Mouse (Mus musculus): ENCODE measurements around the gene Riiad1.
A peak's percentile ranks its signal among the peaks of the same experiment; 100 is the strongest.

The Riiad1 gene

GRCm38 (mm10) chr3:94441182-94441581, 39.0 kb downstream of the Riiad1 start:
- DNase-seq (ENCODE audit: low read depth, low spot score): peak; percentile 38
- Histone ChIP-seq H3K27me3 (ENCODE audit: control insufficient read depth, insufficient read depth, low read length, poor library complexity, severe bottlenecking) (no peaks in the 10 kb centered on the region), H3K36me3 (ENCODE audit: control insufficient read depth, insufficient read depth, low read length, poor library complexity, severe bottlenecking) (peaks cover 4% of the 10 kb centered on the region; the same call in 1 of the 2 replicates)

GRCm38 (mm10) chr3:94436420-94436819, 43.7 kb downstream of the Riiad1 start:
- H3K36me3 ChIP-seq (ENCODE audit: control insufficient read depth, insufficient read depth, low read length, poor library complexity, severe bottlenecking): no peaks in the 10 kb centered on the region
- DNase-seq (ENCODE audit: low read depth, low spot score): no peak

DNA sequence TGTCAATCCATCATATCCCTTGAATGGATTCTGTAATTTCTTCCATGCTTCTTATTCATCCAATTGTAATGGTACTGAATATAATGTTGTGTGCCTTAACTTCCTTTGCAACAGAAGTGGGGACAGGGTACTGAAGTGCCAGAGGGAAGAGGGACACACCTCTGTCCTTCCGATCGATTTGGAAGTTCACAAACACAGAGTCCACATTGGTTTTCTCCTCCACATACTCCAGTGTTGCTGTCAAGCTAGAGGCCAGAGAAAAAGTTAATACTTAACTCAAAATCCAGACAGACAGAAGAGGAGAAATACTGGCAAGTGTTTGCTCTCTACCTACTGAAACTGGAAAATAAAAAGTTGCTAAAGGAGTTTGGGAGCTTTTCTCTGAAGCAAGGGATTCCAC, 45.8 kb downstream of the Riiad1 start:
- no peaks in the 10 kb centered on the region for H3K36me3 ChIP-seq (ENCODE audit: control insufficient read depth, insufficient read depth, low read length, poor library complexity, severe bottlenecking)
- H3K27me3 ChIP-seq (ENCODE audit: control insufficient read depth, insufficient read depth, low read length, poor library complexity, severe bottlenecking): no peaks in the 10 kb centered on the region
- DNase-seq (ENCODE audit: low read depth, low spot score): no peak

More at GRCm38 (mm10) chr3:94436420-94436819, 43.7 kb downstream of the Riiad1 start:
- H3K27me3 ChIP-seq (ENCODE audit: control insufficient read depth, insufficient read depth, low read length, poor library complexity, severe bottlenecking): no peaks in the 10 kb centered on the region

DNA sequence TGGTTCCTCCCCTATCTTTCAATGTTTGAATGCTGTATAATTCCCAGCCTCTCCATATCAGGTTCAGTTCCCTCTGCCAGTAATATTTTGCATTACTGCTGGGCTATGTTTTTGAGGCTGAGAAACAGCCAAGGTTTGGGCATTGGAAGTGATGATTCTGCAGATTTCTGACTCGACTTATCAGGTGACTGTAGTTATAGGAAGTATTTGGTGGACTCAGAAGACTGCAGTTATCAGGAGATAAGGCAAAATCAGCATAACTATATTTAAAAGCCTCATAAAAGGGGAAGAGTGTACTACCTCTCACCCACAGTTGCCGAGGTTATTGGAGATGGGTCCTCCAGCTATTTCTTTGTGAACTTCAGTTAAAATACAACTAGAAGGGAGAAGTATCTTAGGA, 49.2 kb downstream of the Riiad1 start:
- Histone ChIP-seq H3K36me3 (ENCODE audit: control insufficient read depth, insufficient read depth, low read length, poor library complexity, severe bottlenecking) (no peaks in the 10 kb centered on the region), H3K27me3 (ENCODE audit: control insufficient read depth, insufficient read depth, low read length, poor library complexity, severe bottlenecking) (no peaks in the 10 kb centered on the region)
- no peak for DNase-seq (ENCODE audit: low read depth, low spot score)
